Mouse (Mus musculus) hematopoietic stem cell, adult 5-6 weeks (primary cell): ENCODE data around the gene Sez6l. TPM values are rescaled to one million over a fixed set of nuclear protein-coding genes. Genes with fewer than 3 reads are reported as not detected.

Experiments
- ATAC-seq, 2 experiments: fragments of 125-278 bp in 1 of 2; replicated peaks in 1 of 2; 2 replicates each; pipeline ENCODE4 v1.8.0; 2016 to 2017; ENCODE audit warnings: inconsistent platforms in 2 of 2, mild to moderate bottlenecking in 2 of 2, moderate number of reproducible peaks in 2 of 2, low read depth in 1 of 2, moderate TSS enrichment in 1 of 2; ENCODE audit not compliant: low FRiP score in 2 of 2, poor library complexity in 2 of 2, severe bottlenecking in 2 of 2, insufficient read depth in 1 of 2, low TSS enrichment in 1 of 2
- total RNA-seq: library from RNA; stranded (forward); fragments of 172-1452, 232-1000 nt; gene quantifications from 2 replicates; pipeline ENCODE4 v1.2.3, GENCODE M21; 2017

Sez6l gene
- 0.15 and 0.31 TPM in 2 replicates for total RNA-seq

- no peak for ATAC-seq
Observed at GRCm38 (mm10) chr5:112576993-112577670, at the start of gene Sez6l. Sez6l (minus strand) TSS chr5:112577185.

GRCm38 (mm10) chr5:112625555-112626160, 48.7 kb upstream of the Sez6l start:
- no peak for ATAC-seq

- ATAC-seq = no peak
Observed at GRCm38 (mm10) chr5:112622946-112623345, 46.0 kb upstream of the Sez6l start.

DNA sequence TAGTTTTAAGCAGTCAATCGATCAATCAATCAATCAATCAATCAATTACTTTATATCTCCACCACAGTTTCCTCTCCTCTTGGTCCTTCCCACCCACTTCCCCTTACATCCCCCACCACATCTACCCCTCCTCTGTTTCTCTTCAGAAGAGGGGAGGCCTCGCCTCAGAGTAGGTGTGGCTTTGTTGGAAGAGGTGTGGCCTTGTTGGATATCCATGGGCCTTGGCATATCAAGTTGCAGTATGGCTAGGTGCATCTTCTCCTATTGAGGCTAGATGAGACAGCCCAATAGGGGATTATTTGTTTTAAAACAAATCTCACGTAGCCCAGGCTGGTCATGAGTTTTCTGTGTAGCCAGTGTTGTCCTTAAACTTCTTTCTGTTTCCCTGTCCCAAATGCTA, 43.3 kb upstream of the Sez6l start:
- ATAC-seq = no peak

DNA sequence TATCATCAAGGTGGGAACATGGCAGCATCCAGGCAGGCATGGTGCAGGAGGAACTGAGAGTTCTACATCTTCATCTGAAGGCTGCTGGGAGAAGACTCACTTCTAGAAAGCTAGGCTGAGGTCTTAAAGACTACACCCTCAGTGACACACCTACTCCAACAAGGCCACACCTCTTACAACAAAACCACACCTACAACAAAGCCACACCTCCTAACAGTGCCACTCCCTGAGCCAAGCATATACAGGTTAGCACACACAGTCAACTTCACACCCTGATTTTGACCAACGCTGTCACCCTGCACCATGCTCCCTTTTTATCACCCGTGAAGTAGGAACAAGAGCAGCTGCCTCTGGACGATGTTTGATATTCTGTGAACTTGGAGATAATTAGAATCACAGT, 42.4 kb upstream of the Sez6l start:
- ATAC-seq = no peak

DNA sequence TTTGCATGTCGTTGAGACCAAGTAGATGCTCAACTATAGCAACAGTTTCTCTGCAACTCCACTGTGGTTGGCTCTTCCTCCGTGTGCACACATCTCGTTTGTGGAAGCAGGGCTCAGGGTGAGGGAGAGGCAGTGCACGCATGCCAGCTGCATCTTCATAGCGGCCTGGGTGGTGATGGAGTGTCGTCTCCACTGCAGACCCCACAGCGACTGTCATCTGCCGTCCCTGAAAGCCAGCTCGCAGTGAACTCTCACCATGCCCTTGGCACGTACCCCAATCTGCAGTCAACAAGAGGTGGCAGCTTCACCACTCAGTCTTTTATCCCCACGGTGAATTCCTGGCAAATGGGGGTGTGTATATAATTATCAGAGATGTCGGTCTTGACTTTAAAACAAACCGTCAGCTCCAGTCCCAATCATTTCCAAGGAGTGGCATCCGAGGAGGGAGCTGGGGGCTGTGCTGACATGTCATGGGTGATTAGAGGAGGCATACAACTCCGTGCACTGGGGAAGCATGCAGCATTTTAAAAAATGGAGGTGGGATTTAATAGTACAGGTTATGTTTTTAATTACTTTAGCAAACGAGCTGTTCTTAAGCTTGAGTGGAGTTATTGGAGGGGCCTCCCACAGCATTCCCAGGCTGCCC, 40.7 kb upstream of the Sez6l start:
- ATAC-seq = no peak

GRCm38 (mm10) chr5:112615946-112616617, 39.1 kb upstream of the Sez6l start:
- no peak for ATAC-seq

DNA sequence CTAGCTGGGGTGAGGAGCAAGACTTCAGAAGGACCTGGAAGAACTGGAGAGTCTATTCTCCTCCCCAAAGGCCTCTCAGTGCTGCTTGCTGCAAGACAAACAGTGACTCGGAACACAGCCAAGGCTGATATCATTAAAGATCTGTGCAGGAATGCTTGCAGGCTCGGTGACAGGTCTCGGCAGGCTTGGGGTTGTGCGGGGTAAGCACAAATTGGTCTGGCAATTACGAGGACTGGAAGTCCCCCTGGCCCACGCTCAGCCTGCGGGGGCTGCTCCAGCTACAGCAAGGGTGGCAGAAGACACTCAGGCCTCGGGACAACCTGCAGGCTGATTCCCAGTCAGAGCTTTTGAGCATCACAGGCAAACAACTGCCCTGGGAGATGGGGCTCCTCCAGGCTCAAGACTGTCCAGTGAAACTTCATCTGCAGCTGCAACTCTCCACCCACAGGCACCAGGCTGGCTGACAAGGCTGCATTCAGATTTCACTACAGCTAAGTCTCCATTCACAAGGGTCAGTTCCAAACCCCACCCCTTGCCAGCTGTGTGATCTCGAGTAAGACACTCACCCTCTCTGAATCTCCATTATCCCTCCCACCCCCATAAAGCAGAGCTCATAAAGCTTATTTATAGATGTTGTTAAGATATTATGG, 31.0 kb upstream of the Sez6l start:
- no peak for ATAC-seq

DNA sequence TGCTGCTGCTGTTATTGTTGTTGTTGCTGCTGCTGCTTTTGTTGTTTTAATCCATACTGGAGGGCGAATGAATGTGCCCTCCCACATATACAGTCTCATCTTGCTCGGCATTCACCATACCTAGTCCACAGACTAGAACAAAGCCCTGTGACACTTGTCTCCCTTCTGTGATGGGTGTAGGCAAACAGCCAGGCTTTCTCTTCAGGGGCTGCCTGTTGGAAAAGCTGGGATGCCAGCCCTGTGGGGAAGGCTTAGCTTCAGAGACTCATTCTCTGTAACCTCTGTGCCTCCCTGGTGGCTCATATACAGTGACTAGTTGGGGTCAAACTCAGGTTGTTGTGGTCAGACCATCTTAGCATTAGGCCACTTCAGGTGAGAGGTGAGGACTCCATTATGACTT, 30.1 kb upstream of the Sez6l start:
- ATAC-seq = no peak

- no peak for ATAC-seq
Observed at GRCm38 (mm10) chr5:112605371-112605770, 28.4 kb upstream of the Sez6l start.

DNA sequence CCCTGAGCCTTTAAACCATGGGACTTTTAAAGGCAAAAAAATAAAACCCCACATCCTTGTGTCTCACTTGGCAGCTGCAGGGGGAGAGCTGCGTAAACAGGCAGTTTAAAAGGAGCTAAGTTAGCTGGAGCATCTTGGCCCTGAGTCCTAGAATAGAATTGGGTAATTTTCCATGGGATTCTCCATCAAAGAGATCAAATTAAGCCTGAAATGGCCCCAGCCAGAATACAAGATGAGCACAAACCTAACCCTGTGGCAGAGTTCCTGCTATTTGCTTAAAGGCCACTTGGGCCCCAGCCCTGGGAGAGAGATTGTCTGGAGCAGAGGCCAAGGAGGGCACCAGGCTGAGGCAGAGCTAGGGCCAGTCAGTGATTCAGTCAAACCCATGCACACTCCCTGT, 27.3 kb upstream of the Sez6l start:
- ATAC-seq = no peak

- no peak for ATAC-seq
Observed at GRCm38 (mm10) chr5:112603594-112603993, 26.6 kb upstream of the Sez6l start.

- ATAC-seq = no peak
Observed at GRCm38 (mm10) chr5:112600309-112600939, 23.4 kb upstream of the Sez6l start.

GRCm38 (mm10) chr5:112599538-112600308, 22.7 kb upstream of the Sez6l start:
- ATAC-seq = no peak

DNA sequence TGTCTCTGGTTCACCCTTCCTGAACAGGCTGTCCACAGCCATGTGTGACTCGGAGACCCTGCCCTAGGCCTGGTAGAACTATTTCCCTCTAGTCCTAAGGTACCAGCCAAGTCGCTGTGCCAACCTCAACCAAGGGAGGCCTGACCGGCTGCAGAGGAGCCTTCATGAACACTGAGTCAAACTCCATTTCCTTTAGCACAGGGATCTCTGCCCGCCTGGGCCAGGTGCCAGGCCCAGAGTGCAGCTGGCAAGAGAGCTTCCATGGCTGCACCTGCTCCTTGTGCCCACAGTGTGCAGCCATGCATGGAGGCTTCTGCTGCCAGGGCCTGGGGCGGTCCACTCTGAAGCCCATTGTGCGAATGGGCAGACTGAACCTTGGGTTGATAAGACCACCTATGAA, 20.9 kb upstream of the Sez6l start:
- ATAC-seq = no peak

DNA sequence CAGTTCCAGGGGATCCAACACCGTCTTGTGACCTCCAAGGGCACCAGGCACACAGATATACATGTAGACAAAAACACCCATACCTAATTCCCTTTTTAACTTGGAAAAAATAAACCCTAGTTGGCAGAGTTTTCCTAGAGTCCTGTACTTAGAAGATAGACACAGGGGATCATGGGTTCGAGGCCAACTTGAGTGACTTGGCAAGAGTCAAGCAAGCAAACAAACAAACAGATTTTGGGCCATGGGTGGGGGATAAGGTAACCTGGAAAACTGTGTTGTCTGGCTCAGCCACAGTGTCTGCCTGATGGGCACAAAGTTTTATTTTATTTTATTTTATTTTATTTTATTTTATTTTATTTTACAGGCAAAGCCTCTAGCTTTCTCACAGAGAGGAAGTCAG, 20.3 kb upstream of the Sez6l start:
- ATAC-seq = no peak

DNA sequence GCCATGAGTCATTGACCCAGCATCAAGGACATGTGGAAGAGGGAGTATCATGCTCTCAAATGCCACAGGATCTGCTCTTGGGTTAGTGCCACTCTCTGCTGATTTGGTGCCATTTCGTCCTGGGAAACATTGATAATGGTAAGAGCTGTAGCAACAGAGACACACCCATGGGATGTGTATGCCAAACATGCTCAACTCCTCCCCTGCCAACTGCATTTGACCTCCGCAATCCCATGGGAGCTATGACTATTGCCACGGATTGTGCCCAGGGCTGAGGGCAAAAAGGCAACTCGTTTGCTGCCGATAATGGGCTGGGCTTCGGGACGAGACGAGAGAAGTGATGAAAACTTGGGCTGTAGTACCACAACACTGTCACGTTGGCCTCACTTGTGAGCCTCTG, 19.7 kb upstream of the Sez6l start:
- ATAC-seq = no peak
